Comparison of ENCODE assay signal across 11 mouse cellular contexts in the genomic region with DNA sequence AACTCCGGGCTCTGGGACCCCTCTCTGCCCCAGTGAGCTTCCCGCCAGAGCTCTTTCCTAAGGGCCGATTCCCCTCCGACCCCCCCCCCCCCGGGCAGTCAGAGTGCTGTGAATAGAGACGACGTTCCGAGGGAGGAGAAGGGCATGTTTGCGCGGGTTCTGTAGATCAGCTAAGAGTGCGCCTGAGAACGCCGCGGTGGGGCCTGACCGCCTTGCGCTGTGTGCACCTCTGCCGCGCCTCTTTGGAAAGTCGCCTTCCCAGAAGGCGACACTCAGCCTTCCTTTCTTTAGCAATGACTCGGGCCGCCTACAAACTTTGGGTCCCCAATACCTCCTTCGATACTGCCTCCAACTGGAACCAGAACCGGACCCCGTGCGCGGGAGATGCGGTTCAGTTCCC. TPM values are rescaled to one million over a fixed set of nuclear protein-coding genes. Genes with fewer than 3 reads are reported as not detected.
DNase-seq lines count a peak whose midpoint lies in the region; ATAC-seq and TF ChIP-seq lines count a peak whose summit lies in the region.
"Had no signal": no experiment of that assay in that cellular context is flagged by ENCODE, and none has a peak within 500 bp of the region (broad histone marks: within the 10 kb centered on the region; RNA-seq: fewer than 3 reads in every experiment).

No protein-coding gene starts in this region.

- no peaks in the 10 kb centered on the region for H3K9me3 ChIP-seq in heart, postnatal 0 days (replicated peaks; ENCODE audit: control insufficient read depth, low read length)
- H3K9me3 ChIP-seq in neural tube, embryonic 15.5 days (replicated peaks): no peaks in the 10 kb centered on the region
- H3K9me3 ChIP-seq in limb, embryonic 11.5 days (ENCODE audit: control insufficient read depth, low read length): no peaks in the 10 kb centered on the region
- no peaks in the 10 kb centered on the region for H3K9me3 ChIP-seq in stomach, postnatal 0 days (ENCODE audit: control insufficient read depth, low read length)
- H3K9me3 ChIP-seq: neural tube, embryonic 12.5 days had no signal

- 0 out of 2 replicates have a peak overlapping the region, but pooled peaks have one; percentile 20 for H3K4me3 ChIP-seq in heart, postnatal 0 days (ENCODE audit: low read depth, low read length)
- H3K4me3 ChIP-seq in neural tube, embryonic 15.5 days (replicated peaks): no peak overlapping the region
- no peak overlapping the region for H3K4me3 ChIP-seq in limb, embryonic 11.5 days (ENCODE audit: low read depth, low read length)
- H3K4me3 ChIP-seq in stomach, postnatal 0 days (ENCODE audit: low read depth, low read length): no peak overlapping the region
- H3K4me3 ChIP-seq in layer of hippocampus, adult 2 months: no peak overlapping the region
- H3K4me3 ChIP-seq: neural tube, embryonic 12.5 days had no signal

- H3K27ac ChIP-seq in heart, postnatal 0 days (ENCODE audit: low read depth): no peak overlapping the region
- no peak overlapping the region for H3K27ac ChIP-seq in neural tube, embryonic 15.5 days (replicated peaks)
- no peak overlapping the region for H3K27ac ChIP-seq in limb, embryonic 11.5 days (replicated peaks; ENCODE audit: low read depth, low read length)
- no peak overlapping the region for H3K27ac ChIP-seq in stomach, postnatal 0 days (replicated peaks)
- H3K27ac ChIP-seq in layer of hippocampus, adult 2 months: no peak overlapping the region
- H3K27ac ChIP-seq: hindbrain, postnatal 0 days; neural tube, embryonic 12.5 days had no signal

- peaks cover 16% of the 10 kb centered on the region for H3K4me1 ChIP-seq in heart, postnatal 0 days (ENCODE audit: control insufficient read depth, insufficient read depth)
- H3K4me1 ChIP-seq in neural tube, embryonic 15.5 days: peaks cover 35% of the 10 kb centered on the region
- peaks cover 21% of the 10 kb centered on the region for H3K4me1 ChIP-seq in limb, embryonic 11.5 days (ENCODE audit: control insufficient read depth, insufficient read depth, low read length)
- peaks cover 5% of the 10 kb centered on the region; the same call in 1 of the 2 replicates for H3K4me1 ChIP-seq in stomach, postnatal 0 days (replicated peaks; ENCODE audit: control insufficient read depth, insufficient read depth)

- no peak for DNase-seq in heart, postnatal 0 days (ENCODE audit: low spot score)
- DNase-seq in heart, adult 11 months: no peak
- DNase-seq in neural tube, embryonic 10.5 days (ENCODE audit: extremely low spot score, low spot score): peak; percentile 34
- DNase-seq in limb, embryonic 11.5 days (ENCODE audit: low spot score): no peak
- DNase-seq in stomach, postnatal 0 days (ENCODE audit: low spot score): no peak
- DNase-seq in cerebellum, adult 8-10 months: no peak
- DNase-seq in layer of hippocampus, adult 2 months (ENCODE audit: low spot score in 2 of 2): no peak
- DNase-seq: lung, postnatal 4 days had no signal

- ATAC-seq in heart, postnatal 0 days (ENCODE audit: insufficient read depth, low read depth): no peak
- ATAC-seq in neural tube, embryonic 15.5 days (ENCODE audit: low FRiP score): no peak
- ATAC-seq in limb, embryonic 11.5 days (ENCODE audit: insufficient number of reproducible peaks, low FRiP score, low TSS enrichment, low read depth): no peak
- no peak for ATAC-seq in stomach, postnatal 0 days (ENCODE audit: low FRiP score, low TSS enrichment)
- ATAC-seq: hindbrain, postnatal 0 days had no signal

- peaks cover 72% of the 10 kb centered on the region for H3K27me3 ChIP-seq in heart, postnatal 0 days (ENCODE audit: control insufficient read depth, insufficient read depth, low read length)
- peaks cover 80% of the 10 kb centered on the region for H3K27me3 ChIP-seq in neural tube, embryonic 15.5 days (replicated peaks)
- H3K27me3 ChIP-seq in limb, embryonic 11.5 days (ENCODE audit: control insufficient read depth, insufficient read depth, low read length): peaks cover 68% of the 10 kb centered on the region
- peaks cover 22% of the 10 kb centered on the region for H3K27me3 ChIP-seq in stomach, postnatal 0 days (ENCODE audit: control insufficient read depth, insufficient read depth, low read length)

- 8% methylated on average over 25 of the region's 28 CpGs for WGBS in heart, postnatal 0 days
- 10% methylated on average over 28 of the region's 28 CpGs for WGBS in neural tube, embryonic 15.5 days
- WGBS in limb, embryonic 11.5 days: 8% methylated on average over 22 of the region's 28 CpGs
- WGBS in stomach, postnatal 0 days: 3% methylated on average over 28 of the region's 28 CpGs

- no peak for TF ChIP-seq CTCF in heart, postnatal 0 days (IDR thresholded peaks at IDR 0.05; ENCODE audit: low read depth)
- TF ChIP-seq CTCF in stomach, postnatal 0 days (IDR thresholded peaks at IDR 0.05; ENCODE audit: low read depth): no peak
- no peak for TF ChIP-seq CTCF in layer of hippocampus, adult 2 months (conservative IDR thresholded peaks at IDR 0.05)

- no peak overlapping the region for H3K4me2 ChIP-seq in heart, postnatal 0 days (ENCODE audit: low read depth, low read length)
- no peak overlapping the region for H3K4me2 ChIP-seq in neural tube, embryonic 15.5 days
- peak overlapping the region; percentile 25; the same call in 1 of the 2 replicates for H3K4me2 ChIP-seq in limb, embryonic 11.5 days (ENCODE audit: low read depth, severe bottlenecking)
- H3K4me2 ChIP-seq in stomach, postnatal 0 days (replicated peaks; ENCODE audit: low read depth): peak overlapping the region; percentile 32
- H3K4me2 ChIP-seq: neural tube, embryonic 12.5 days had no signal

- H3K9ac ChIP-seq in heart, postnatal 0 days (replicated peaks; ENCODE audit: low read depth, low read length): no peak overlapping the region
- no peak overlapping the region for H3K9ac ChIP-seq in neural tube, embryonic 15.5 days (replicated peaks)
- H3K9ac ChIP-seq in limb, embryonic 11.5 days (ENCODE audit: low read length): no peak overlapping the region
- no peak overlapping the region for H3K9ac ChIP-seq in stomach, postnatal 0 days (ENCODE audit: low read length)
- H3K9ac ChIP-seq: neural tube, embryonic 12.5 days had no signal

- H3K36me3 ChIP-seq in heart, postnatal 0 days (replicated peaks; ENCODE audit: control insufficient read depth, insufficient read depth, low read length): no peaks in the 10 kb centered on the region
- H3K36me3 ChIP-seq in neural tube, embryonic 15.5 days: no peaks in the 10 kb centered on the region
- H3K36me3 ChIP-seq in limb, embryonic 11.5 days (ENCODE audit: control insufficient read depth, insufficient read depth, low read length): no peaks in the 10 kb centered on the region
- H3K36me3 ChIP-seq in stomach, postnatal 0 days (ENCODE audit: control insufficient read depth, insufficient read depth, low read length): no peaks in the 10 kb centered on the region

- TF ChIP-seq EP300 in heart, postnatal 0 days (IDR thresholded peaks at IDR 0.05; ENCODE audit: low read depth): no peak
- no peak for TF ChIP-seq EP300 in stomach, postnatal 0 days (optimal IDR thresholded peaks at IDR 0.05)

RNA-seq across cellular contexts. Expression of a gene that starts 0.5 kb away (rescaled TPM):
- total RNA-seq in heart, postnatal 0 days (2014; rRNA removed; ENCODE audit: low replicate concordance): 7.5 TPM in 1 of 2 replicates, not detected in the other
- polyA plus RNA-seq in heart, postnatal 0 days (2015; fragmentation: Nextera tagmentation; extraction: Ambion mirVana): 0.78 and 0.90 TPM in 2 replicates
- 45.9 and 50.2 TPM in 2 replicates for polyA plus RNA-seq in neural tube, embryonic 15.5 days (2015; fragmentation: Nextera tagmentation; extraction: Ambion mirVana)
- 0.28 and 0.29 TPM in 2 replicates for polyA plus RNA-seq in limb, embryonic 11.5 days (2014; fragmentation: Nextera tagmentation; extraction: Ambion mirVana)
- 0.22 TPM in 2 replicates for polyA plus RNA-seq in stomach, postnatal 0 days (2015; fragmentation: Nextera tagmentation; extraction: Ambion mirVana)
- total RNA-seq in layer of hippocampus, adult 2 months (2021): 1 to 10 TPM; 4.7 to 5.4 TPM

Comparison
In these comparisons a context has a peak if more than half of its experiments do, and no peak if none do; other contexts are left out.
1. H3K4me2 ChIP-seq: peak in limb, embryonic 11.5 days (single experiment) and stomach, postnatal 0 days (single experiment); none in heart, postnatal 0 days (single experiment) and neural tube, embryonic 15.5 days (single experiment).
2. RNA of a gene that starts 0.5 kb away (polyA plus RNA-seq): 45.9 to 50.2 TPM in neural tube, embryonic 15.5 days; 0.78 to 0.90 TPM in heart, postnatal 0 days, 0.28 to 0.29 TPM in limb, embryonic 11.5 days and 0.22 TPM in stomach, postnatal 0 days; every median in the first group is over 10 times any median in the second.